Mouse (Mus musculus): ENCODE results near the gene Plk4.
"Not testable (repeated sequence)": the region's sequence is repeated elsewhere in the genome, so short reads cannot be mapped to it uniquely, and the experiment has no call there.

The Plk4 gene

GRCm38 (mm10) chr3:40799530-40800372, at the start of gene Plk4:
Gene Plk4 (plus strand): TSS chr3:40800019.
- peak; percentile 96 to 99 for DNase-seq (ENCODE audit: low spot score in 2 of 2)

DNA sequence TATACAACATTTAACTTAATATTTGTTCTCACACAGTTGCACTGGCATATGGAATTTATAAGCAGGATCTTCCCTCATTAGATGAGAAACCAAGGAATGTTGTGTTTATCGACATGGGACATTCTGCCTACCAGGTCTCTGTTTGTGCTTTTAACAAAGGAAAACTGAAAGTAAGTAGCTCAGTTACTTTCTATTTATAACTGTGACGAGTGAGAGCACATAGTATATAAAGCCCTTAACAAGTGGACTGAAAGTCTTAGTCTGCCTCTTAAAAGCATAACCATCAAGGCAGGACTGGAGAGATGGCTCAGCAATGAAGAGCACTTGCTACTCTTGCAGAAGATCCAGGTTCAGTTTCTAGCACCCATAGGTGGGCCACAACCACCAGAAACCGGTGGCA, 39.1 kb upstream of the Plk4 start:
- DNase-seq (ENCODE audit: low spot score in 2 of 2) = no peak

GRCm38 (mm10) chr3:40761312-40761711, 38.5 kb upstream of the Plk4 start:
- no peak for DNase-seq (ENCODE audit: low spot score in 2 of 2)

DNA sequence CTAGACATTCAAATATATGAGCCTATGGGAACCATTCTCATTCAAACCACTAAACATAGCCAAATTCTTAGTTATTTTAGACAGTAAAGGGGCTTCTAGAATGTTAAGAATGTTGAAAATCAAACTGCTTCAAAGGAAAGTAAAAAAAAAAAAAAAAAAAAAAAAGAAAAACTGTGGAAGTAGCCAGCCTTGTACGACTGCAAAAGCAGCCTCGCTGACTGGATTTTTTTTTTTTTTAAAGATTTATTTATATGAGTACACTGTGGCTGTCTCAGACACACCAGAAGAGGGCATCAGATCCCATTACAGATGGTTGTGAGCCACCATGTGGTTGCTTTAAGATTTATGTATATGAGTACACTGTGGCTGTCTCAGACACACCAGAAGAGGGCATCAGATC, 6.0 kb upstream of the Plk4 start:
- DNase-seq (ENCODE audit: low spot score in 2 of 2) = no peak

DNA sequence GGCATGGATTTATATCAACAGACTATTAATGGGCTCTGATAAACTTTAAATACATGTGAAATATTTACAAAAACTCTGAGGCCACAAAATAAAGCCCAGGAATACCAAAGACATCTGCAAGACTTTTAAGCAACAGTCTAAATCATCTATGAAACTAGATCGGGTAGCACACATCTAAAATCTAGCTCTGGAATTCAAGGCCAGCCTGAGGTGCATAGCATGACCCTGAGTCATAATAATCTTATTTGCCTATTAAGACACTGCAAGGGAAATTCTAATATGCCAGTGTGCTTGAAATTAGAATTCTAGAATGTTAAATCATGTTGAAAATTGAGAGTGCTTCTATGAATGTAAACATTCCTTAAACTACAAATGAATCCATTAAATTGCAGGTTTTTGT, 1.8 kb upstream of the Plk4 start:
- no peak for DNase-seq (ENCODE audit: low spot score in 2 of 2)

GRCm38 (mm10) chr3:40798500-40798899, 1.3 kb upstream of the Plk4 start:
- DNase-seq (ENCODE audit: low spot score in 2 of 2) = peak; percentile 73 to 79

DNA sequence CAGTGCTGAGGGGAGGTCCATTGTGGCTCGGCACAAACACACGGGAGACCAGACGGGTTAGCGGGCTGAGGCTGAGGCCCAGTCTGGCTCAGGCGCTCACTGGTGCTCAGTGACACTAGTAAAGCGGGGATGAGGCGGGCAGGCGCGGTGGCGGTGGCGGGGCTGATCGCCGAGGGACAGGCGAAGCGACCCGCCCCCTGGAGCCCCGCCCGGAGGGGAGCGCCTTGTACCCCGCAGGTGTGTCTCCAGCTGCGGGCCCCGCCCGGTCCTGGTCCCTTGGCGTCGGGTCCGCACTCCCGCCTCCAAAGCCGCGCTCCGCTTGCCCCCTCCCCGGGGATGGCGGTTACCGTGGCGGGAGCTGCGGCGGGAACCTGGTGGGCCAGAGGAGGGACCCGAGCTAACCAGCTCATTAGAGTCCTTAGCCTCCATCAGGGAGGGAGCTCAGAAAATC, 579 bp downstream of the Plk4 start:
- peak; percentile 78 to 88 for DNase-seq (ENCODE audit: low spot score in 2 of 2)

GRCm38 (mm10) chr3:40806871-40807270, 7.1 kb downstream of the Plk4 start:
- DNase-seq (ENCODE audit: low spot score in 2 of 2) = no peak

DNA sequence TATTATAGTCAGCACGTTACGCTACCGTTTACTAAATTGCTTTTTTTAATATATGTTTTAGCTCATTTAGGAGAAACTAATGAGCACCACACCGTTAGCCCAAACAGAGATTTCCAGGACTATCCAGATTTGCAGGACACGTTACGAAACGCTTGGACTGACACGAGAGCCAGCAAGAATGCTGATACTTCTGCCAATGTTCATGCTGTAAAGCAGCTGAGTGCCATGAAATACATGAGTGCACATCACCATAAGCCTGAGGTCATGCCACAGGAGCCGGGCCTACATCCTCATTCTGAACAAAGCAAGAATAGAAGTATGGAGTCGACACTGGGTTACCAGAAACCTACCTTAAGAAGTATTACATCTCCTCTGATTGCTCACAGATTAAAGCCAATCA, 8.9 kb downstream of the Plk4 start:
- DNase-seq (ENCODE audit: low spot score in 2 of 2) = no peak

DNA sequence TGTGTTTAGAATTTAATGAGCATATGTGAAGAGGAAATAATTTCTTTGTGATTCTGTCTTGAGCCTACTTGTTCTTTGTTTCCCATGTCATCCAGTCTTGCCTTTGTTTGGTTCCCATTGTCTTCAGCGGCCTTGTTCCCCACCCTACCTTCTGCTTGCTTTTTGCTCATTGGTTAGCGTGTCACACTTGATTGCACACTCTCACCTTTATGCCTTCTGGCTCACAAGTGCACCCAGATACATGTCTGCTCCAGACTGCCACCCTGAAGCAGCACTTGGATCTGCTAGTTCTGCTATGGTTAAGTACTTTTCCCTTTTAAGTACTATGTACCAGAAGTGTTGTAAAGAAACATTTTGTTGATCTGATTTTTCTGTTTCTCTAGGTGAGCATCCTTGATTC, 10.1 kb downstream of the Plk4 start:
- no peak for DNase-seq (ENCODE audit: low spot score in 2 of 2)

DNA sequence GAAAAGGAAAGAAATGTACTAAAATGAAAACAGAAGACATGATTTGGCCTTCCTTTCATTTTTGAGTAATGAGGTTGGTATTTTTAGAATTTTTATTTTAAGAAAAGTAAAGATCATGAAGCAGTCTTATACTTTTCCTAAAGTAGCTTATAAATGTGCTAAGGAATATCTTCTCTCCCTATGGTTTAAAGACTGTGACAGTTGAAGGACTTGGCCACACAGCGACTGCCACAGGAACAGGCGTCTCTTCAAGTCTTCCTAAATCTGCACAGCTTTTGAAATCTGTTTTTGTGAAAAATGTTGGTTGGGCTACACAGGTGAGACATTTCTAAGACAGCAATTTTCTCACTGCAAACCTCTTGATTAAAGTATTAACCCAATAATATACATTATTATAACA, 13.5 kb downstream of the Plk4 start:
- DNase-seq (ENCODE audit: low spot score in 2 of 2) = no peak

DNA sequence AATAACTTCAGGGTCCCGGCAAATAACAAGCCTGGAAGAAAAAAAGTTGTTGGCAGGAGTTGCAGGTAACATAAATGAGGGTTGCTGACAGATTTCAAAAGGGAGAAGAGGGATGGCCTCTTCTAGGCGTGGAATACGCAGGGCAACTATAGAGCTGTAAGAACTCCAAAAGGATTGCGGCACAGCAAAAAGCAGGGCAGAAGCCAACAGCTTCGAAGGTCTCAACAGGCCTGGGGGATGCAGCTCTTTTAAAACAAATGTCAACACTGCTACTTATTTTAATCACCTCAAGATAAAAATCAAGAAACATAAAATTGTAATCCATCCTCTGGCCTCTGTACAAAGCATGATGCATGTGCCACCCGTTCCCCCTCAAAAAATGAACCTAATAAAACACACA, 45.7 kb downstream of the Plk4 start:
- DNase-seq (ENCODE audit: low spot score in 2 of 2) = not testable (repeated sequence)

DNA sequence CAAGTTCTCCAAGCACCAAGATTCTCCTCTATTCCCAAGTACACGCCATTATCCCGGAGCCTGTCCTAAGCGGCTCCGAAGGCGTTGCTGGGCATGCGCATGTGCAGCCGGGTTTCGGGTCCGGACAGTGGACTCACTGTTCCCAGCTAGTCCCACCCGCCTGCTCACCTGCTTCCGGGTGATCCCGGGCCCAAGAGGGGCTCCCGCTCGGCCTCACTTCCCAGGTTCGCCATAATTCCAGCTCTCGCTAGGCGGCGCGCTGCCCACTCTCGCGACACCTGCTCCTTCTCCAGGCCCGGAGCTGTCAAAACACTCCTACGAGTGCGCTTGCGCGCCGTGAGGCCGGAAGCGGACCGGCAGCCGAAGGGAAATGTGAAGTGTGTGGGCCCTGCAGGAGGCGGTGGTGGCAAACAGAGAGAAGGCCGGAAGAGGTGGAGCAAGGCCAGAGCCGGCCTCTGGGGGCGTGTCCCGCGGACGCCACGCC, 46.7 kb downstream of the Plk4 start, which contains the start of gene Mfsd8:
Gene Mfsd8, minus strand, starts transcription at position 414 of the 484 bp plus-strand sequence.
- DNase-seq (ENCODE audit: low spot score in 2 of 2) = peak; percentile 95 to 96

DNA sequence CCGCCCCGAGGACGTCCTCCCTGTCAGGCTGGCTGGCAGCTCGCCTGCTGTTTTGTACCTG, 47.0 kb downstream of the Plk4 start, which contains the start of gene Abhd18:
Gene Abhd18, plus strand, starts transcription at position 14 of the 61 bp plus-strand sequence.
- DNase-seq (ENCODE audit: low spot score in 2 of 2) = not testable (repeated sequence)

DNA sequence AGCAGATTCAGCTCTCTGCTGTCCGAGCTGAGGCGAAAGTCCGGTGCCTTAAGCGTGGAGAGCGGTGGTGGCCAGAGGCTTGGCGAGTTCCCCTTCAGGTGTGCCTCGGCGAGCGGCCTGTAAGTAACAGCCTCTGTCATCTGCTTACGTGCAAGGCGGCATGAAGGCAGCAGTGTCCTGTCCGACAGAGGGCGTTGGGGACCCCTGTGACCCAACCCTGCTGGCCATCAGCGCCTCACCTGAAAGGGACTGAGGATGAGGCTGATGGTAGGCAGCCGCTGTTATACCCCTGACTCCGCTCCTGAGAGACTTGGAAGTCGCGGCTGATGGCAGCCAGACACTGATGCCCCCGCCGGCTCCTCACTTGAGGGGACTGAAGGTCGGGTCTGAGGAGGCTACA, 47.2 kb downstream of the Plk4 start:
- peak; percentile 56 to 77 for DNase-seq (ENCODE audit: low spot score in 2 of 2)

- not testable (repeated sequence) for DNase-seq (ENCODE audit: low spot score in 2 of 2)
Observed at GRCm38 (mm10) chr3:40847936-40848335, 48.1 kb downstream of the Plk4 start.

GRCm38 (mm10) chr3:40853123-40853738, 53.4 kb downstream of the Plk4 start:
- not testable (repeated sequence) for DNase-seq (ENCODE audit: low spot score in 2 of 2)
